Mouse (Mus musculus): ENCODE measurements at regions not wholly inside any gene's neighbourhood (a gene's known extent, or its start where the extent isn't known, plus 50 kb on each side); places are given as distances from the start of the nearest gene placed in this dataset.

DNA sequence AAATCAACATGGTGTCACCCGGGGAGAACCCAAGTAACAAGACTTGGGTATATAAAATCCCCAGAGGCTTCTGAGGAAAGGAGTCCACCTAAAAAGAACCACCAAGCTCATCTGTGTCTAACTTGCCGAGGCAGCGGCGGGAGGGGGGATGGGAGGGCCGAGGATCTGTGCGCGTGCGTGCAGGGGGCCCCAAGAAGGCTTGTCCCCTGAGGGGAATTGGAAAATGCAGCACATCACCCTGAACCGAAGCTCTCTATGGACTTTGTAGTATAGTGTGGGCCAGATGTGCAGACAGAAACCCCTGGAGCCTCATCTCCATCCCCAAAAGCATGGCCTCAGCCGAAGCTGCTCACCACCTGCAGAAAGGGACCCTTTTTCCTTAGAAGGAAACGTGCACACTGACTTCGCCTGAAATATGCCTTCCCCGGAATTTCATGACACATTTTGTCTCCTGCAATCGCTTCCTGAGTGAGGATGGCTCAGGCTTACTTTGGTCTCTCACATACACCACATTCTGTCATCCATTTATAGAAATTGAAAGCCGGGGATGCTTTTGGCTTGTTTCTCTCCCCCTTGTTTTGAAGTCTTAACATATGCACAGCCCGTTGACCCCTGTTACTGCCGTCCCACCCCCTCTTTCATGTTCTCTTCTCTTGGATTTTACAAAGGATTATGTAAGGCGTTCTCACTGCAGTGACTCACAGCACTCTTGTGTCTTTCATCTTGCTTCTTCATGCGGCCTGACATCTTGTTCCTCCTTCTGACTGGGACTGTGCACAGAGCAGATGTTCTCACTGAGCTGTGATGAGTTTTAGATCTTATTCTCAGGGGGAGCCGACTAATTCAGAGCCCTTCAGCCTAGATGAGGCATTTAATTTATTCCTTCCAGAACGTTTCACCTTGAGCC lies 559.6 kb downstream of the Irx1 start:
- TF ChIP-seq POLR2A (IDR thresholded peaks at IDR 0.05; ENCODE audit: low read depth, low read length) (no peak), CTCF (conservative IDR thresholded peaks at IDR 0.05; ENCODE audit: insufficient read depth, insufficient read length, low read depth, low read length) (no peak)
